Mouse (Mus musculus) heart, embryonic 14.5 days (tissue): ENCODE results near the gene Il4i1. TPM values are rescaled to one million over a fixed set of nuclear protein-coding genes. Genes with fewer than 3 reads are reported as not detected.
A peak's percentile ranks its signal among the peaks of the same experiment; 100 is the strongest.

Source experiments
- ATAC-seq: fragments of 200-750 bp; cut with Nextera tagmentation; 2 replicates; pipeline ENCODE4 v1.8.0; 2017; ENCODE audit warnings: low read depth, moderate TSS enrichment; ENCODE audit not compliant: insufficient number of reproducible peaks, insufficient read depth, low FRiP score
- H3K27ac ChIP-seq, 2 experiments: fragments of 200-500 bp in 1 of 2; fragments of 300-500 bp in 1 of 2; sonication (generic) in 1 of 2; replicated peaks in 1 of 2; 2 replicates each; pipeline ENCODE4 v1.5.1; 2012 to 2014; ENCODE audit warnings: low read depth in 2 of 2, low read length in 2 of 2, control low read depth in 1 of 2, mild to moderate bottlenecking in 1 of 2, mixed read lengths in 1 of 2; ENCODE audit not compliant: control insufficient read depth in 1 of 2, insufficient read depth in 1 of 2
- H3K27me3 ChIP-seq: fragments of 300-500 bp; sonication (generic); 2 replicates; pipeline ENCODE4 v1.6.1; 2014; ENCODE audit warnings: mild to moderate bottlenecking, low read length, control low read depth; ENCODE audit not compliant: control insufficient read depth, insufficient read depth
- H3K36me3 ChIP-seq: fragments of 300-500 bp; sonication (generic); 2 replicates; pipeline ENCODE4 v1.6.1; 2014; ENCODE audit warnings: mild to moderate bottlenecking, control low read depth, low read length, mixed read lengths; ENCODE audit not compliant: control insufficient read depth, insufficient read depth
- H3K4me1 ChIP-seq, 2 experiments: fragments of 200-500 bp in 1 of 2; fragments of 300-500 bp in 1 of 2; sonication (generic) in 1 of 2; 2 replicates each; pipeline ENCODE4 v1.6.1; 2012 to 2014; ENCODE audit warnings: low read length in 2 of 2, control low read depth in 1 of 2, mixed read lengths in 1 of 2; ENCODE audit not compliant: control insufficient read depth in 2 of 2, insufficient read depth in 2 of 2
- H3K4me2 ChIP-seq: fragments of 300-500 bp; sonication (generic); 2 replicates; pipeline ENCODE4 v1.6.1; 2014; ENCODE audit warnings: mild to moderate bottlenecking, low read length
- H3K4me3 ChIP-seq, 2 experiments: fragments of 200-500 bp in 1 of 2; fragments of 300-500 bp in 1 of 2; sonication (generic) in 1 of 2; 2 replicates each; pipeline ENCODE4 v1.5.1; 2012 to 2014; ENCODE audit warnings: low read length in 2 of 2, mild to moderate bottlenecking in 2 of 2, control low read depth in 1 of 2, low read depth in 1 of 2, moderate library complexity in 1 of 2; ENCODE audit not compliant: control insufficient read depth in 1 of 2, insufficient read depth in 1 of 2
- H3K9ac ChIP-seq: fragments of 300-500 bp; sonication (generic); 2 replicates; pipeline ENCODE4 v1.6.1; 2014; ENCODE audit warnings: mild to moderate bottlenecking, low read length
- H3K9me3 ChIP-seq: fragments of 300-500 bp; sonication (generic); 2 replicates; pipeline ENCODE4 v1.6.1; 2016; ENCODE audit warnings: low read length, control low read depth; ENCODE audit not compliant: control insufficient read depth
- WGBS: fragments of 180-500 bp; shearing (Covaris S2); extraction: QIAGEN DNeasy Blood & Tissue Kit; methylation state at CpG from one replicate; pipeline ENCODE4 v1.1.7; 2014; 5-methylcytosine and 5-hydroxymethylcytosine counted together
- polyA plus RNA-seq: library from polyadenylated mRNA; unstranded; fragments of >200 nt; fragmentation: Nextera tagmentation; extraction: Ambion mirVana; gene quantifications from 2 replicates; pipeline ENCODE4 v1.2.1, GENCODE M21; 2014

Gene Il4i1
- polyA plus RNA-seq, 1 experiment from 2014 or later: 0.91 TPM

- H3K4me1 ChIP-seq: peaks cover 12% of the 10 kb centered on the region in 2 experiments
- no peak overlapping the region for H3K27ac ChIP-seq
- peak; percentile 12; the same call in 1 of the 2 replicates for ATAC-seq
- peak overlapping the region; percentile 28 to 35 for H3K4me3 ChIP-seq
- peaks cover 44% of the 10 kb centered on the region for H3K36me3 ChIP-seq
- 2% methylated on average over 58 of the region's 58 CpGs for WGBS
- peak overlapping the region; percentile 70 for H3K4me2 ChIP-seq
- H3K9ac ChIP-seq: peak overlapping the region; percentile 60
- H3K27me3 ChIP-seq: peaks cover 13% of the 10 kb centered on the region
- no peaks in the 10 kb centered on the region for H3K9me3 ChIP-seq
These were observed 23.5 kb downstream of the Il4i1 start for GRCm38 (mm10) chr7:44839491-44840191.

GRCm38 (mm10) chr7:44840426-44840825, 24.2 kb downstream of the Il4i1 start:
- Histone ChIP-seq H3K4me1 (peaks cover 12% of the 10 kb centered on the region in 2 experiments), H3K27me3 (peaks cover 13% of the 10 kb centered on the region), H3K27ac (no peak overlapping the region), H3K36me3 (peaks cover 52% of the 10 kb centered on the region), H3K4me3 (no peak overlapping the region), H3K9me3 (no peaks in the 10 kb centered on the region), H3K4me2 (peak overlapping the region; percentile 70; the same call in 1 of the 2 replicates), H3K9ac (no peak overlapping the region)
- ATAC-seq: no peak
- 52% methylated on average over 14 of the region's 14 CpGs for WGBS

- no peak overlapping the region for H3K4me3 ChIP-seq
- ATAC-seq: no peak
- H3K4me1 ChIP-seq: peaks cover 11 to 12% of the 10 kb centered on the region in 2 experiments
- no peak overlapping the region for H3K27ac ChIP-seq
- H3K27me3 ChIP-seq: peaks cover 13% of the 10 kb centered on the region
- 90% methylated on average over 8 of the region's 8 CpGs for WGBS
- H3K9ac ChIP-seq: no peak overlapping the region
- H3K36me3 ChIP-seq: peaks cover 67% of the 10 kb centered on the region
- H3K9me3 ChIP-seq: no peaks in the 10 kb centered on the region
- H3K4me2 ChIP-seq: no peak overlapping the region
These were observed 25.8 kb downstream of the Il4i1 start for GRCm38 (mm10) chr7:44841825-44842463.

GRCm38 (mm10) chr7:44845006-44845405, 28.8 kb downstream of the Il4i1 start:
- Histone ChIP-seq H3K4me1 (peaks cover 11% of the 10 kb centered on the region in 2 experiments), H3K27me3 (peaks cover 9% of the 10 kb centered on the region), H3K27ac (no peak overlapping the region), H3K9ac (no peak overlapping the region), H3K4me2 (no peak overlapping the region), H3K4me3 (no peak overlapping the region), H3K36me3 (peaks cover 71% of the 10 kb centered on the region), H3K9me3 (no peaks in the 10 kb centered on the region)
- no peak for ATAC-seq
- WGBS: 94% methylated on average over 10 of the region's 10 CpGs

- Histone ChIP-seq H3K36me3 (peaks cover 61% of the 10 kb centered on the region), H3K9me3 (no peaks in the 10 kb centered on the region), H3K4me3 (no peak overlapping the region), H3K9ac (no peak overlapping the region), H3K4me2 (no peak overlapping the region), H3K27ac (no peak overlapping the region), H3K4me1 (peaks cover 15 to 20% of the 10 kb centered on the region in 2 experiments), H3K27me3 (no peaks in the 10 kb centered on the region)
- ATAC-seq: no peak
- 93% methylated on average over 7 of the region's 7 CpGs for WGBS
These were observed 30.6 kb downstream of the Il4i1 start for GRCm38 (mm10) chr7:44846804-44847203.

DNA sequence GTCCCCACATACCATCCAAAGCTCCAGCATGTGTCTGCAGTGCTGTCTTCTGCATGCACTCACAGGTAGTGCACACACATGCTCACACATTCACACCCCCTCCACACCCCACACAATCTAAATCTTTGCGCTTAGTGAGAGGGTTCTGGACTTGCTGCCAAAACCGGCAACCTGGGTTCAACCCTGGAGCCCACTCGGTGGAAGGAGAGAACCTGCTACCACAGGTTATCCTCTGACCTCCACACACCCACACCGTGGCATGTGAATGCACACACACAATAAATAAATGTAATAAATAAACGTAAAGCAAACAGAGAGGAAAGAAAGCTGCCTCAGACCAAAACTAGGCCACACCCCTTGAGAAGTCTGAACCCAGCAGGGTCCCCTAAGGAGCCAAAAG, 31.6 kb downstream of the Il4i1 start:
- Histone ChIP-seq H3K36me3 (peaks cover 57% of the 10 kb centered on the region), H3K27ac (no peak overlapping the region)

DNA sequence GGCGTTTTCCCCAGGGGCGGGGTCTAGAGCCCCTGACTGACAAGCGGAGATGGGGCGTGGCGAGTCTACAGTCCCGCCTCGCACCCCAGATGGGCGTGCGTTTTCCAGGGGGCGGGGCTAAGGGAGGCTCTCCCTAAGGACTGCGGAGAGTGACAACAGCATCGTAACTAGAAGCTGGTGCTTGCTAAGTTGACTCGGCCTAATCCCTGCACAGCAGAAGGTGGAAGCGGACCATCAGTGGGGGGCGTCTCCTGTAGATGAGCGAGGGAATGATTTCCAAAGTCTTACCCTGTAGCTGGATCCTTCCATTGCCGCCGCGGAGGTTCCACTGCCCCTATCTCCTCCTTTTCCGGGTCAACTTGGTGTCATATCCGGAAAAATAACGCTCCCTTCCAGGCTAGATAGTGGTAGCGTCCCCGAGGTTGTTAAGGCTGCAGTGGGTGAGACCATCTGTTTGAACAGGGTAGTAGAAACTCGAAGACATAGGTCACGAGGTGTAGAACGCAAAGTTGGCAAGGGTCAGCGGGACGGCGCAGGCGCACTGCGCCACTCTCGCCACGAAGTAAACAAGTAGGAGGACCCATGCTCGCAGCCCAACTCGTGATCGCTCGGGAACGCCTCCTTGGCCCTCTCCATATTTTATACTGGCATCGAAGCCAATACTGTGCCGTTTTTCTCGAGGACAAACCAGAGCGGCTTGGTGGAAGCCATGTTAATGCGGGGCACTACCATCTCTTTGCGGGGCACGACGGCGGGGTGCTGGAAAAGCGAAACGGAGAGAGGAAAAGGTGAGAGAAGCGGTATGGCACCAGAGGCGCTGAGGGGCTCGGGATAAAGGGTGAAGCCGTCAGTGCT, 32.6 kb downstream of the Il4i1 start, which contains the start of the genes Akt1s1 and Tbc1d17:
TSS of gene Akt1s1 (plus strand) at position 431 of the 855 bp plus-strand sequence.
TSS of gene Tbc1d17 (minus strand) at position 519 of the 855 bp plus-strand sequence.
- Histone ChIP-seq H3K27me3 (no peaks in the 10 kb centered on the region), H3K9ac (peak within 1 kb of the TSS; percentile 91), H3K36me3 (peaks cover 57% of the 10 kb centered on the region), H3K9me3 (no peaks in the 10 kb centered on the region), H3K27ac (peak within 1 kb of the TSS; percentile 94 to 98), H3K4me1 (peaks cover 18 to 29% of the 10 kb centered on the region in 2 experiments), H3K4me2 (peak within 1 kb of the TSS; percentile 86), H3K4me3 (peak within 1 kb of the TSS; percentile 70 to 76)
- ATAC-seq: peak; percentile 86
- WGBS: under 1% methylated on average over 54 of the region's 54 CpGs

More for the DNA sequence above, 31.6 kb downstream of the Il4i1 start:
- Histone ChIP-seq H3K27me3 (no peaks in the 10 kb centered on the region), H3K9ac (peak overlapping the region; percentile 73), H3K9me3 (no peaks in the 10 kb centered on the region), H3K4me1 (peaks cover 15 to 20% of the 10 kb centered on the region in 2 experiments), H3K4me3 (peak overlapping the region; percentile 70 to 76), H3K4me2 (peak overlapping the region; percentile 86)
- ATAC-seq: no peak
- WGBS: 78% methylated on average over 5 of the region's 5 CpGs
